8 mouse cellular contexts compared by ENCODE assay signal in the genomic region with DNA sequence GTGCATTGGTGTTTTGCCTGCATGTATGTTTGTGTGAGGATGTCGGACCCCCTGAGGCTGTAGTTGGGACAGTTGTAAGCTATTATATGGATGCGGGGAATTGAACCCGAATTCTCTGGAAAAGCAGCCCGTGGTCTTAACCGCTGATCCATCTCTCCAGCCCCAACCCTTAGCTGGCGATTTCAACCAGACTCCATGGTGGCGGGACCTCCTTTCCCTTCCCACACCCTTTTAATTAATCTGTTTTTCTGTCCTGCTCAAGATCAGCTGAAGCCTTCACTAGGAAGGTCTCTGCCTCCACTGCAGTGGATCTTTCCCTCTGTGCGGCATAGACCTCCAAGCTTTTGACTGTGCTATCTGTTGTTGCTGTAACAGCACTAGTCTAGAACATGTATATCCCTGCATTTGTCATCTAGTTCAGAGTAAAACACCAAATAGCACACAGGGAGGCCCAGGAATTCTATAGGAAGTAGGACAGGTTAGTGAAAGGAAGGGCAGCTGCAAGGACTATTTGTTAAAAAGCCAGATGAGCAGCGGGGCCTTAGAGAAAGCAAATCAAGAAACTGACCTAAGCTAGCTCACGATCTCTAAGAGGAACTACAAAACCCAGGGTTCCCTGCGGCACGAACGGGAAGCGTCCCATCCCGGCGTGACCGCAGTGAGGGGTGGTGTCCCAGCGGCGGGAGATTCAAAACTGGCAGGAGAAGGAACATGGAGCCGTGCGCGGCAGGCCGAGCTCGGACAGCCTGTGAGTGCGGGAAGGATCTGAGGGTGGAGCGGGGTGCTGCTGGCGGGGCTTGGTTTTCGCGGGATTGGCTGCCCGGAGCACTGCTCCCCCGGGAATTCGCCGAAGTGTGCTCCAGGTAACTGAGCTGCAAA. TPM values are rescaled to one million over a fixed set of nuclear protein-coding genes. Genes with fewer than 3 reads are reported as not detected.
DNase-seq lines count a peak whose midpoint lies in the region; ATAC-seq lines count a peak whose summit lies in the region.

Gene Iqgap3, plus strand, starts transcription at position 627 of the 879 bp plus-strand sequence.

- DNase-seq in ZHBTc4 (ENCODE audit: low read depth, low spot score) = peak; percentile 93
- peak; percentile 76 to 81 for DNase-seq in cerebellum, postnatal 4 days (ENCODE audit: low spot score in 2 of 2)
- DNase-seq in gastrocnemius, adult 18-20 months (ENCODE audit: low spot score) = peak; percentile 93
- DNase-seq in left cerebral cortex, adult 18-20 months (ENCODE audit: low spot score in 2 of 2) = peak; percentile 90 to 91
- peak; percentile 92 for DNase-seq in lung, postnatal 4 days
- peak; percentile 95 for DNase-seq in retina, postnatal 1 day
- peak; percentile 87 for DNase-seq in thymus, postnatal 4 days

- peak within 1 kb of the TSS; percentile 95 for H3K4me2 ChIP-seq in hindbrain, embryonic 16.5 days (ENCODE audit: low read length)

- 20% methylated on average over 33 of the region's 33 CpGs for WGBS in hindbrain, embryonic 16.5 days

- peak within 1 kb of the TSS; percentile 54 for H3K4me3 ChIP-seq in hindbrain, embryonic 16.5 days (ENCODE audit: low read length)

- H3K9ac ChIP-seq in hindbrain, embryonic 16.5 days (ENCODE audit: low read depth, low read length) = peak within 1 kb of the TSS; percentile 50

- H3K9me3 ChIP-seq in hindbrain, embryonic 16.5 days (ENCODE audit: control insufficient read depth, low read length) = no peaks in the 10 kb centered on the region

- ATAC-seq in hindbrain, embryonic 16.5 days = peak; percentile 92

- peak within 1 kb of the TSS; percentile 33; the same call in 1 of the 2 replicates for H3K27ac ChIP-seq in hindbrain, embryonic 16.5 days (ENCODE audit: low read depth, low read length)

- no peaks in the 10 kb centered on the region for H3K27me3 ChIP-seq in hindbrain, embryonic 16.5 days (replicated peaks; ENCODE audit: control insufficient read depth, insufficient read depth, low read length)

- peaks cover 8% of the 10 kb centered on the region for H3K4me1 ChIP-seq in hindbrain, embryonic 16.5 days (ENCODE audit: control insufficient read depth, insufficient read depth, low read depth, low read length)

- no peaks in the 10 kb centered on the region for H3K36me3 ChIP-seq in hindbrain, embryonic 16.5 days (ENCODE audit: control insufficient read depth, insufficient read depth, low read length)

RNA-seq across cellular contexts. Expression of gene Iqgap3, which starts in this region (rescaled TPM):
- total RNA-seq in gastrocnemius, adult 18-20 months (2021) = under 1 TPM; 0.21 to 0.39 TPM
- polyA plus RNA-seq in hindbrain, embryonic 16.5 days (2015; fragmentation: Nextera tagmentation; extraction: Ambion mirVana) = 2.8 and 3.8 TPM in 2 replicates
- under 1 TPM; 0.16 to 0.30 TPM for total RNA-seq in left cerebral cortex, adult 18-20 months (2021)

Comparison
In these comparisons a context has a peak if more than half of its experiments do, and no peak if none do; other contexts are left out.
1. Peak in every context shown above with its lines: DNase-seq, ATAC-seq, H3K4me3 ChIP-seq and H3K27ac ChIP-seq.
2. Peak in DNase-seq in gastrocnemius, adult 18-20 months; RNA of the gene not detected or under 1 TPM.
3. Peak in DNase-seq in left cerebral cortex, adult 18-20 months; RNA of the gene not detected or under 1 TPM.